Comparison of ENCODE assay signal across 14 mouse cellular contexts in the genomic region with DNA sequence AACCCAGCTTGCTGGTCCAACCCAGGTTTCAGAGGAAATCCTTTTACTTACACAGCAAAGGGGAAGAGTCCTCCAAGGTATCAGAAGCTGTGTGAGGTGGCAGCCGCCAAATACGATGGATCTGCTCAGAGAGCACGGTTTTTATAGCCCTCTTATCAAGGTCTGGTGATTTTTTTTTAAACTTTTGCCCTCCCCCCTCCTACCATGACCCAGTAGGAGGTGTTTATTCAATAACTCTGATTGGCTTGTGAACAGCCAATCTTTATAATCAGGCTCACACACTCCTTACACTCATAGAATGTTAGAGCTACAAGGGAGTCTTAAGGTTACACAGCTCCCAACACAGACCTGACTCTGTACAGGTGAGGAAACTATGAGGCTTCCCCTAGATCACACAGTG. TPM values are rescaled to one million over a fixed set of nuclear protein-coding genes. Genes with fewer than 3 reads are reported as not detected.
DNase-seq lines count a peak whose midpoint lies in the region; ATAC-seq and TF ChIP-seq lines count a peak whose summit lies in the region.
"Had no signal": no experiment of that assay in that cellular context is flagged by ENCODE, and none has a peak within 500 bp of the region (broad histone marks: within the 10 kb centered on the region; RNA-seq: fewer than 3 reads in every experiment).

Aldob (minus strand) TSS at position 164 of the 400 bp plus-strand sequence.

- no peaks in the 10 kb centered on the region for H3K36me3 ChIP-seq in intestine, embryonic 15.5 days
- no peaks in the 10 kb centered on the region for H3K36me3 ChIP-seq in kidney, embryonic 16.5 days (ENCODE audit: insufficient read depth, low read length)
- H3K36me3 ChIP-seq in liver, embryonic 13.5 days = no peaks in the 10 kb centered on the region
- H3K36me3 ChIP-seq in hindbrain, embryonic 13.5 days = no peaks in the 10 kb centered on the region
- H3K36me3 ChIP-seq: limb, embryonic 15.5 days; midbrain, embryonic 12.5 days had no signal

- no peaks in the 10 kb centered on the region for H3K9me3 ChIP-seq in intestine, embryonic 15.5 days
- no peaks in the 10 kb centered on the region for H3K9me3 ChIP-seq in kidney, embryonic 16.5 days (ENCODE audit: low read length)
- no peaks in the 10 kb centered on the region for H3K9me3 ChIP-seq in liver, embryonic 13.5 days (replicated peaks)
- H3K9me3 ChIP-seq in hindbrain, embryonic 13.5 days = no peaks in the 10 kb centered on the region
- H3K9me3 ChIP-seq: limb, embryonic 15.5 days; midbrain, embryonic 12.5 days had no signal

- DNase-seq in liver, embryonic 13.5 days = no peak
- no peak for DNase-seq in spleen, postnatal 36 days (ENCODE audit: low spot score in 2 of 2)
- DNase-seq in cerebellum, adult 9-11 months = no peak
- DNase-seq in MN1 (ENCODE audit: low spot score) = no peak
- DNase-seq: lung, postnatal 36 days; thymus, postnatal 36 days had no signal

- no peaks in the 10 kb centered on the region for H3K27me3 ChIP-seq in intestine, embryonic 15.5 days (replicated peaks)
- no peaks in the 10 kb centered on the region for H3K27me3 ChIP-seq in kidney, embryonic 16.5 days (ENCODE audit: insufficient read depth, low read length)
- H3K27me3 ChIP-seq in liver, embryonic 13.5 days = no peaks in the 10 kb centered on the region
- no peaks in the 10 kb centered on the region for H3K27me3 ChIP-seq in hindbrain, embryonic 13.5 days
- H3K27me3 ChIP-seq: limb, embryonic 15.5 days; midbrain, embryonic 12.5 days had no signal

- H3K4me2 ChIP-seq in intestine, embryonic 15.5 days (replicated peaks) = peak within 1 kb of the TSS; percentile 45
- H3K4me2 ChIP-seq in kidney, embryonic 16.5 days (replicated peaks; ENCODE audit: low read depth, low read length) = peak within 1 kb of the TSS; percentile 32
- H3K4me2 ChIP-seq in liver, embryonic 13.5 days = peak within 1 kb of the TSS; percentile 43
- H3K4me2 ChIP-seq in hindbrain, embryonic 13.5 days = no peak within 1 kb of the TSS
- H3K4me2 ChIP-seq: heart, embryonic 11.5 days; limb, embryonic 15.5 days; midbrain, embryonic 12.5 days had no signal

- H3K4me1 ChIP-seq in bone marrow, adult 2 months (ENCODE audit: control insufficient read depth, insufficient read depth, low read length) = no peaks in the 10 kb centered on the region
- no peaks in the 10 kb centered on the region; the same call in 1 of the 2 replicates for H3K4me1 ChIP-seq in intestine, embryonic 15.5 days (replicated peaks)
- H3K4me1 ChIP-seq in kidney, embryonic 16.5 days (ENCODE audit: insufficient read depth, low read length) = no peaks in the 10 kb centered on the region
- no peaks in the 10 kb centered on the region for H3K4me1 ChIP-seq in liver, embryonic 13.5 days (replicated peaks)
- H3K4me1 ChIP-seq in hindbrain, embryonic 13.5 days (replicated peaks) = no peaks in the 10 kb centered on the region
- H3K4me1 ChIP-seq: limb, embryonic 15.5 days; midbrain, embryonic 12.5 days had no signal

- no peak for TF ChIP-seq POLR2A in bone marrow, adult 2 months (IDR thresholded peaks at IDR 0.05; ENCODE audit: borderline replicate concordance, control insufficient read depth, low read depth, low read length)

- no peak for TF ChIP-seq CTCF in bone marrow, adult 2 months (IDR thresholded peaks at IDR 0.05; ENCODE audit: control insufficient read depth, insufficient read depth, low read length)

- no peak within 1 kb of the TSS for H3K4me3 ChIP-seq in bone marrow, adult 2 months (replicated peaks; ENCODE audit: control insufficient read depth, low read depth, low read length)
- H3K4me3 ChIP-seq in intestine, embryonic 15.5 days (replicated peaks) = peak within 1 kb of the TSS; percentile 29
- H3K4me3 ChIP-seq in kidney, embryonic 16.5 days (ENCODE audit: low read length) = peak within 1 kb of the TSS; percentile 27
- H3K4me3 ChIP-seq in liver, embryonic 13.5 days (replicated peaks) = peak within 1 kb of the TSS; percentile 33
- H3K4me3 ChIP-seq in hindbrain, embryonic 13.5 days = no peak within 1 kb of the TSS
- H3K4me3 ChIP-seq: limb, embryonic 15.5 days; midbrain, embryonic 12.5 days had no signal

- peak; percentile 77 for ATAC-seq in intestine, embryonic 15.5 days
- ATAC-seq in kidney, embryonic 16.5 days (ENCODE audit: low FRiP score, low TSS enrichment) = 0 out of 2 replicates have a peak, but pooled peaks have one; percentile 8
- ATAC-seq in liver, embryonic 13.5 days (ENCODE audit: low read depth) = peak; percentile 48; the same call in 1 of the 2 replicates
- no peak for ATAC-seq in hindbrain, embryonic 13.5 days (ENCODE audit: low FRiP score)
- ATAC-seq: forebrain, embryonic 14.5 days had no signal

- H3K27ac ChIP-seq in bone marrow, adult 2 months (ENCODE audit: control insufficient read depth, insufficient read depth, low read depth, low read length, poor library complexity) = no peak within 1 kb of the TSS
- peak within 1 kb of the TSS; percentile 78; the same call in 1 of the 2 replicates for H3K27ac ChIP-seq in intestine, embryonic 15.5 days
- H3K27ac ChIP-seq in kidney, embryonic 16.5 days (ENCODE audit: low read length) = peak within 1 kb of the TSS; percentile 89
- H3K27ac ChIP-seq in liver, embryonic 13.5 days = peak within 1 kb of the TSS; percentile 64
- H3K27ac ChIP-seq in hindbrain, embryonic 13.5 days = no peak within 1 kb of the TSS
- H3K27ac ChIP-seq: limb, embryonic 15.5 days; midbrain, embryonic 12.5 days had no signal

- H3K9ac ChIP-seq in intestine, embryonic 15.5 days = peak within 1 kb of the TSS; percentile 23; the same call in 1 of the 2 replicates
- H3K9ac ChIP-seq in kidney, embryonic 16.5 days (replicated peaks; ENCODE audit: low read length) = peak within 1 kb of the TSS; percentile 46; the same call in 1 of the 2 replicates
- H3K9ac ChIP-seq in liver, embryonic 13.5 days = peak within 1 kb of the TSS; percentile 49; the same call in 1 of the 2 replicates
- no peak within 1 kb of the TSS for H3K9ac ChIP-seq in hindbrain, embryonic 13.5 days
- H3K9ac ChIP-seq: limb, embryonic 15.5 days; midbrain, embryonic 12.5 days had no signal

- 46% methylated on average over 3 of the region's 3 CpGs for WGBS in bone marrow, adult 2 months
- WGBS in intestine, embryonic 15.5 days = 23% methylated on average over 3 of the region's 3 CpGs
- 48% methylated on average over 3 of the region's 3 CpGs for WGBS in kidney, embryonic 16.5 days
- 30% methylated on average over 3 of the region's 3 CpGs for WGBS in liver, embryonic 13.5 days (ENCODE audit: insufficient replicate concordance)
- WGBS in hindbrain, embryonic 13.5 days = 68% methylated on average over 3 of the region's 3 CpGs

RNA-seq across cellular contexts. Expression of gene Aldob, which starts in this region (rescaled TPM):
- polyA plus RNA-seq in bone marrow, adult 2 months (2011; ENCODE audit: insufficient read depth, insufficient read length, low replicate concordance, missing spikeins) = 10.4 and 46.9 TPM in 2 replicates
- 330 and 349 TPM in 2 replicates for polyA plus RNA-seq in intestine, embryonic 15.5 days (2015; fragmentation: Nextera tagmentation; extraction: Ambion mirVana)
- polyA plus RNA-seq in kidney, embryonic 16.5 days (2015; fragmentation: Nextera tagmentation; extraction: Ambion mirVana) = 421 and 493 TPM in 2 replicates
- 143 and 163 TPM in 2 replicates for polyA plus RNA-seq in liver, embryonic 13.5 days (2015; fragmentation: Nextera tagmentation; extraction: Ambion mirVana)
- polyA plus RNA-seq in hindbrain, embryonic 13.5 days (2015; fragmentation: Nextera tagmentation; extraction: Ambion mirVana) = 0.19 TPM in 1 of 2 replicates, not detected in the other
- polyA plus RNA-seq: midbrain, embryonic 12.5 days had no signal

Comparison
In these comparisons a context has a peak if more than half of its experiments do, and no peak if none do; other contexts are left out.
1. H3K27ac ChIP-seq: peak in intestine, embryonic 15.5 days (single experiment), kidney, embryonic 16.5 days (single experiment) and liver, embryonic 13.5 days (single experiment); none in bone marrow, adult 2 months (single experiment) and hindbrain, embryonic 13.5 days (single experiment).
2. H3K4me3 ChIP-seq: peak in intestine, embryonic 15.5 days (single experiment), kidney, embryonic 16.5 days (single experiment) and liver, embryonic 13.5 days (single experiment); none in bone marrow, adult 2 months (single experiment) and hindbrain, embryonic 13.5 days (single experiment).